Mouse (Mus musculus): ENCODE results near the gene Ror1.

The Ror1 gene

DNA sequence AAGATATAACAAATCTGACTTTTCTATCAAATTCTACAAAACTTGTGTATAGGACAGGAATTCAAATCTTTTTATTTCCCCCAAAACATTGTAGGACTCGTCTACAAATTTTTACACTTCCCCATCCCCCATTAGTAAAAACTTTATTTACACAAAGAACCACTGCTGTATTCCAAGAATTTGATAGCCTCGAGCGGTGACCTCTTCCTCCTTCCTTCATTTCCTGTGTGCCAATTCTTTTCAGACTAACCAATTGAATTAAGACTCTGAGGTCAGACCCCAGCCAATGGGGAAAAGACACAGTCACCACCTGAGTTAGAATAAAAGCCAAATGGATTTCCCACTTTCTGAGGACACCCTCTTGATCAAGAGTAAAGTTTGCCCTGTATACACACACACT lies 302.5 kb downstream of the Ror1 start:
- DNase-seq, result no peak

- no peak for DNase-seq
Observed at GRCm38 (mm10) chr4:100401078-100401477, 305.5 kb downstream of the Ror1 start.

- DNase-seq, result no peak
Observed at GRCm38 (mm10) chr4:100401581-100402470, 306.2 kb downstream of the Ror1 start.

DNA sequence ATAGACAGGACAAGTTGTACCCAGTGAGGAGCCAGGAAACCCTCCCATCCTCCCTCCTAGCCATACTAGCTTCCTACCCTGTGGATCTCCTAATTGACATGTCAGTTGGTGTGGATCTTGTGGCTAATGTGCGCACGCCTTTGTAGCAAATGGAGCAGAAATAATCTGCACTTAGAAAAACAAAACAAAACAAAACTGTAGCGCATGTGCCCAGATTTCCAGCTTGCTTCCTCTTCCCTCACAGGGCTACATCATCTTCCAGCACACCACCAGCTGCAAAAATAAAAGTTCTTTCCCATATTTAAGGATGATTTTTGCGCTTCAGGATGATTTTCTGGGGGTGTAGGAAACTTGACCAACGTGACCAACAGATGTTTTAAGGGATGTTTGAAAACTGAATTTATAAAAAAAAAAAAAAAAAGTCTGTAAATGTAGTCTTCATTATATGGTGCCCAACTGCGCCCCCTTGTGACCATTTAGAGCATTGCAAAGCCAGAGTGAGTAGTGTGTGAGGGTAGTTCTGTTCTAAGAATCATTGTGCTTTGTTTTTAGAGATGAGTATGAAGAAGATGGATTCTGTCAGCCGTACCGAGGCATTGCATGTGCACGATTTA lies 311.8 kb downstream of the Ror1 start:
- DNase-seq, result peak; percentile 84

- DNase-seq, result no peak
Observed at GRCm38 (mm10) chr4:100409521-100409920, 313.9 kb downstream of the Ror1 start.

- DNase-seq, result no peak
Observed at GRCm38 (mm10) chr4:100411841-100412539, 316.4 kb downstream of the Ror1 start.

DNA sequence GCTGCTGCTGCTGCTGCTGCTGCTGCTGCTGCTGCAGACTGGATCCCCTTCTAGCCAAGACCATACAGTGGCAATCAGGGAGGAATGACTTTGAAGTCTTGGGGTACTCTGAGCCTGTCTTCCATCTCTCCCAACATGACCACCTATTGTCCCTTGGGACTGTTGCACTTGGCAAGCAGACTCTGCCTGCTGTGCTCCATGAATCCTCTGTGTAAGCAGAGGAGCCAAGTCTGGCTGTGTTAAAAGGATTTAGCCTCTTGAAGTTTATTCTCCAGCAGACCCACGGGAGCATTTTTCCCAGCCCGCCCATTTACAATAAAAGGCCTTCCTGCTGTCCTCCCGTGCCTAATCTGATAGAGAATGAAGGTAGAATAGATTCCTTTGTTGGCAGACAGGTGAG lies 327.2 kb downstream of the Ror1 start:
- no peak for DNase-seq

DNA sequence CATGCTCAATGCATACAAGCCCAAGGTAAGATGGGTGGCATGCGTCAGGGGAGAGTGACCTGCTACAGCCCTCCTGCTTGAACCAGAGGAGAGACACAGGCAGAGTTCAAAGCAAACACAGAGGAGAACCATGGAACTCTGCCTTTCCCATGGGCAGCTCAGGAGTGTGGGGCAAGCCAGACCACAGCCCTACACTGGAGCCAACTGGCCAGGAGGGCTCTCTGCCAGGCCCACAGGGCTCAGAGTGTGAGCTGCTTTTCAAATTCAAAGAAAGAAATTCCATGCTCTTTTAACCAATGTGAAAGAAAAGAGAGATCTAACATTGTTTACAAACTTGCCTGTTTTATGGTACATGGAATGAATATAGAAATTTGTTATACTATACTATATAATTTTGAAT lies 330.5 kb downstream of the Ror1 start:
- no peak for DNase-seq

- peak; percentile 25 for DNase-seq
Observed at GRCm38 (mm10) chr4:100429371-100429900, 333.8 kb downstream of the Ror1 start.

DNA sequence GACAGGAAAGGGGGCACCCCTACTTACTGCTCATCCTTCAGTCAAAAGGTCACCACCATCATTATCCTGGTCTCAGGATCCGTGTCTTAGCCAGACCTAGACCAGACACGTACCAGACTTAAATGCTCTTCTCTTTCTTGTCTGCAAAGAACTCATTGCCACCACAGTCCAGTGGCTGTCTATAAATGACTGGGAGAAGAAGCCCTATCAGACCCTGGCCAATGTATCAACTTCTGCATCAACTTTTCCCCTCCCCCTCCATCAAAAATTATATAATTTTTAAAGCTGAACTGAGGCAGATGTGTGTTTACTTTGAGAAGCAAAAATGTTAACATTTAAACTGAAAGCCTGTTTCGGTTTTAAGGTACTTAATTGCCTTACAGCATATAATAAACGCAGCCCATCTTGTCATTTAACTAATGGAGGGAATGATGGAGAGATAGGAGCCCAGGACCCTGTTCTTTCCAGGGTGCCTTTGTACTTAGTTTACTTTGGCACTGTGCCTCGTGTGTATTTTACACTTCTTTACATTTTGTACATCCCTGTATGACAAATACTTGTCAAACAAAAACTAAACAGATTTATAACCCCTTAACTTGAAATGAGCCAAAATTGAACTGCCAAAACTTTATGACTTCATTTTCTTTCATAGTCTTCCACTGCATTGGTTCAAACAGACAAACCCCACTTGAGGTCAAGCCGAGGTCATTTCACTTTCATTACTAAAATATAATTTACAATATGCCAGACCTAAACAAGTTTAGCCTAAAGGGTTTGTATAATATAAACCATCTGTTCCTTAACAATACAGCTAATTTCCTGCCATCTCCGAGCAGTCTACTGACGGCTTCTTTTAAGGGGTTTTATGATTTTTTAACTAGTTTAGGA lies 339.9 kb downstream of the Ror1 start:
- no peak for DNase-seq

DNA sequence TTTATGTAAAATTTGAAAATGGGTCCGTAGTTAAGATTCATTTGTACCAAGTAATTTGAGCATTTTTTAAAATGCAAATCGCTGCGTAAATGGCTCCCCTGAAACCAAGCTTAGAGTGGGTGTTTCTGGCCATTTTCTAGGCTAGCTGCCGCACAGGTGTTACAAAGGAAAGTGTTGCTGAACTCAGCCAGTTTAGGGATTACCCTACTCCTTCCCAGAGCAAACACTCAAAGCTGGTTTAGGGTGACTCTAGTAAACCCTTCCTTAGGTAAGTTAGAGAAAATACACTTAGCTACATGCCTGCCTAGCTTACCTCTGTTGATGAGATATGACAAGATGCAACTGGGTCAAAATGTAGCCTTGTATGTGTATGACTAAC lies 340.6 kb downstream of the Ror1 start:
- no peak for DNase-seq

DNA sequence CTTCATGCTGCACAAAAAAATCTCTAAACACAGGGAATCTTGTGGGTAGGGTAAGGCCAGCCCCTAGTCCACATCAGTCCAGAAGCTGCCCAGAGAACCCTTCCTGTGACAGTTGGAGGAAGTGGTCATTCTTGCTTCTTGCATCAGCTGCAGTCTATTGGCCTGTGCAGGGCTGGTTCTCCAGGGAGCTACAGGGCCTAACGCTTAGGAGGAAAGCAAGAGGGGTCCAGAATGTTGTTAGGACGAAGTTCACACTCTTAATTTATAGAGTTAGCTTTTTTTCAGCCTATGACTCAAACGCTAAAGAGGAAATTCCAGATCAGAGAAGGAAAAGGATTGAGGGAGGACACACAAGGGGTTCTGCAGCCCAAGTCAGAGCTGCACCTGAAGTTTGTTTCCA lies 351.3 kb downstream of the Ror1 start:
- no peak for DNase-seq

DNA sequence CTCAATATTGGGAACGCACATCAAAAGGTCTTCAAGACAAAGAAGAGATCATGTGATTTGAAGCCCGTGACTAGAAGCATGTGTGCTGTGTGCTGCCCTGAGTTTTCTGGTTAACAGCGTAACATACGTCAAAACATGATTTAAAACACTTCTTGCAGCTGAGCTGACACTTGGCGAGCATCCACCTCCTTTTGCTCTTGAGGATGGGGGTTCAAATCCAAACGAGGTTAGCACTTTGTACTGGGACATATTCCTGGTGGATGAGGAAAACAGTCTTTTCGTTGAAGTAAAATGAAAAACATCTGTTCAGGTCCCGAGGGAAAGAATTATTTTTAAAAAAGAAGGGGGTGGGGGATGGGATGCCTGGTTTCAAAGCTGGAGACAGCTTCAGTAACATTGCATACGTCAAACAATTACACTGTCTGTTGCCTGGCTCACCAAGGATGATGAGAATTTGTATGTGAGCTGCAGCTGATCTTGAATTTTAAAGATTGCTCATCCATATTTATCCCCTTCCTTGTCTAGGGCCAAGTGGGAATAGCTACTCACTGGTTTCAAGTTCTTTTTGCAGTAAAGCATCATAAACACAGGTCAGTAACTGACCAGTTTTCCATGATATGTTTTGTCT lies 367.0 kb downstream of the Ror1 start:
- no peak for DNase-seq

GRCm38 (mm10) chr4:100478592-100479321 lies 383.2 kb downstream of the Ror1 start, which contains the start of gene Ube2u:
Gene Ube2u, plus strand, starts transcription at chr4:100478849.
- DNase-seq, result peak; percentile 49

DNA sequence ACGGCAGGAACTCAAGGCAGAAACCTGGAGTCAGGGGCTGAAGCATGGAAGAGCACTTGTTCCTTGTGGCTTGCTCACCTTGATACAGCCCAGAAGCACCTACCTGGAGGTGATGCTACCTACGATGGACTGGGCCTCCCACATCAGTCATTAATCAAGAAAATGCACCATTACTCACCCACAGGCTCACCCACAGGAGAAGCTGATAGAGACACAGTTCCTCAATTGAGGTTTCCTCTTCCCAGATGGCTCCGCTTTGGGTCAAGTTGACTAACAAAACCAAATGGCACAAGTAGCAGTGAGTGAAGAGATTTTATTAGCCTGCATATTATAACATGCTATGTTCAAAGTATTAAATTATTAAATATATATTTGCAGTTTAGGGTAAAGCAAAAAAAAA lies 392.9 kb downstream of the Ror1 start:
- DNase-seq, result no peak

Measured in lung, postnatal 14 days (tissue).